Mouse (Mus musculus) G1E (cell line): ENCODE measurements around the gene Sgsm2.

Experiments used
- CTCF ChIP-seq: IDR thresholded peaks from 2 replicates; pipeline ENCODE4 v1.5.1; 2012; ENCODE audit warnings: low read depth, low read length, inconsistent platforms, mixed read lengths
- GATA1 ChIP-seq: IDR thresholded peaks from 2 replicates; pipeline ENCODE4 v1.6.1; 2012; ENCODE audit warnings: borderline replicate concordance, low read length, inconsistent platforms, mixed read lengths
- GATA2 ChIP-seq: IDR thresholded peaks from 2 replicates; pipeline ENCODE4 v1.6.1; 2012; ENCODE audit warnings: low read depth, low read length, inconsistent platforms, borderline replicate concordance
- TAL1 ChIP-seq: conservative IDR thresholded peaks from 2 replicates; pipeline ENCODE4 v1.6.1; 2012; ENCODE audit warnings: low read depth, low read length, inconsistent platforms, mixed read lengths

DNA sequence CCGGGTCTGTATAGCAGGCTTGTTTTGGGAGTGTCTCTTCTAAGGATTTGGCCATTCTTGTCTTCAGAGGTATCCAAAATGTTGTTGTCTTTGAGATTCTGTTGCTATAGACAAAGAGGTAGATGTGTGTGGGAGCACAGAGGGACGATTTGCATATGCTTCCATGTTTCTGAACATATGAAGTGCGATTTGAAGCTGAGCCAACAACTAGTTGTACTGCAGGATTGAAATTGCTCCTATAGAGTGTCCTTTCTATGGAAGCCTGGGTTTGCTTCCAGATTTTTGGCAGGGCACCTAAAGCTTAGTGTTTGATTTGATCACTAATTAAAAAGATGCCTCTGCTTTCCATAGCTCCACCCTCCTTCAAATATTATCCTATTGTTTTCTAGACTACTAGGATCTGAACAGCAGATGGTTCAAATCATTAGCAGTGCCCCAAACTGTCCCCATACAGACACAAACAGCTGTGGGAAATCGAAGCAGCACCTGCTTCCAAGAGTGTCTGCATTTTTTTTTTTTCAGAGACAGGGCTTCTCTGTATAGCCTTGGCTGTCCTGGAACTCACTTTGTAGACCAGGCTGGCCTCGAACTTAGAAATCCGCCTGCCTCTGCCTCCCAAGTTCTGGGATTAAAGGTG lies 89.5 kb downstream of the Sgsm2 start:
- TF ChIP-seq CTCF = no peak
- TF ChIP-seq GATA1 = no peak
- TF ChIP-seq TAL1 = no peak
- TF ChIP-seq GATA2 = no peak
